Mouse (Mus musculus) activated CD4-positive, CD25-positive, alpha-beta regulatory T cell, adult 4 months (primary cell): ENCODE data around the gene Tardbp. TPM values are rescaled to one million over a fixed set of nuclear protein-coding genes. Genes with fewer than 3 reads are reported as not detected.

ENCODE experiments used
- polyA plus RNA-seq, 2 experiments: library from polyadenylated mRNA; unstranded; fragments of 100-300 nt; shearing (Covaris generic); gene quantifications; one replicate each; pipeline ENCODE4 v1.2.1; 2017

Tardbp gene
- polyA plus RNA-seq, 2 experiments from 2014 or later = 149 to 181 TPM

Other genes starting within 250 kb of the Tardbp start
- 1 to 10 TPM; 7.4 to 8.4 TPM for gene Ubiad1, start 182.2 kb downstream of the Tardbp start, polyA plus RNA-seq
- gene Mtor, start 178.4 kb downstream of the Tardbp start, polyA plus RNA-seq = 10 to 100 TPM; 11.3 to 11.5 TPM
- gene Angptl7, start 126.6 kb downstream of the Tardbp start, polyA plus RNA-seq = under 1 TPM in 1 of 2 experiments, not detected in 1; 0.20 TPM
- gene Exosc10, start 68.6 kb downstream of the Tardbp start, polyA plus RNA-seq = 10 to 100 TPM; 65.2 to 88.1 TPM
- 1 to 10 TPM; 7.9 to 9.9 TPM for gene Srm, start 35.5 kb downstream of the Tardbp start, polyA plus RNA-seq
- not detected for gene Masp2, start 24.5 kb downstream of the Tardbp start, polyA plus RNA-seq
- gene Gm572, start 16.3 kb upstream of the Tardbp start, polyA plus RNA-seq = not detected
- gene Casz1, start 177.4 kb upstream of the Tardbp start, polyA plus RNA-seq = under 1 TPM; 0.56 to 0.75 TPM